ENCODE assay signal across 8 mouse cellular contexts in genomic region chr16:30790551-30791001, GRCm38 (mm10).
DNase-seq lines count a peak whose midpoint lies in the region; ATAC-seq and TF ChIP-seq lines count a peak whose summit lies in the region.
"Had no signal": no experiment of that assay in that cellular context is flagged by ENCODE, and none has a peak within 500 bp of the region (broad histone marks: within the 10 kb centered on the region; RNA-seq: fewer than 3 reads in every experiment).

No protein-coding gene starts in this region.

- peak overlapping the region; percentile 36 for H3K27ac ChIP-seq in embryonic fibroblast, embryonic 13.5 days (ENCODE audit: insufficient read depth, low read length)
- 0 out of 2 replicates have a peak overlapping the region, but pooled peaks have one; percentile 55 for H3K27ac ChIP-seq in midbrain, postnatal 0 days (ENCODE audit: low read depth, low read length)
- H3K27ac ChIP-seq: neural tube, embryonic 12.5 days had no signal

- H3K9ac ChIP-seq in midbrain, postnatal 0 days (replicated peaks; ENCODE audit: low read length, poor library complexity, severe bottlenecking), result no peak overlapping the region
- H3K9ac ChIP-seq: neural tube, embryonic 12.5 days had no signal

- H3K4me2 ChIP-seq in midbrain, postnatal 0 days (ENCODE audit: low read depth, low read length, poor library complexity, severe bottlenecking), result no peak overlapping the region
- H3K4me2 ChIP-seq: neural tube, embryonic 12.5 days had no signal

- TF ChIP-seq POLR2A in embryonic fibroblast, embryonic 13.5 days (IDR thresholded peaks at IDR 0.05; ENCODE audit: low read depth, low read length), result 0 out of 2 replicates have a peak, but pooled peaks have one; percentile 32

- no peaks in the 10 kb centered on the region for H3K36me3 ChIP-seq in midbrain, postnatal 0 days (ENCODE audit: insufficient read depth, low read length)
- H3K36me3 ChIP-seq: neural tube, embryonic 12.5 days had no signal

- no peaks in the 10 kb centered on the region for H3K9me3 ChIP-seq in midbrain, postnatal 0 days (ENCODE audit: low read length)
- H3K9me3 ChIP-seq: neural tube, embryonic 12.5 days had no signal

- TF ChIP-seq CTCF in embryonic fibroblast, embryonic 13.5 days (IDR thresholded peaks at IDR 0.05; ENCODE audit: borderline replicate concordance, insufficient read depth, low read length), result no peak
- no peak for TF ChIP-seq CTCF in midbrain, postnatal 0 days (IDR thresholded peaks at IDR 0.05)

- no peaks in the 10 kb centered on the region for H3K27me3 ChIP-seq in midbrain, postnatal 0 days (ENCODE audit: insufficient read depth, low read length)
- H3K27me3 ChIP-seq: neural tube, embryonic 12.5 days had no signal

- DNase-seq in brain, adult 2 months (ENCODE audit: low read depth, low spot score), result peak; percentile 23
- DNase-seq in heart, postnatal 4 days, result peak; percentile 66
- DNase-seq in liver, result peak; percentile 44
- peak; percentile 51 for DNase-seq in midbrain, postnatal 0 days (ENCODE audit: low spot score)
- DNase-seq in adrenal gland, postnatal 10 days, result no peak

- peak; percentile 56; the same call in 1 of the 2 replicates for ATAC-seq in midbrain, postnatal 0 days (ENCODE audit: low FRiP score)
- ATAC-seq in erythroid progenitor cell, adult 5-6 weeks (replicated peaks; ENCODE audit: low FRiP score, poor library complexity, severe bottlenecking), result no peak

- H3K4me3 ChIP-seq in embryonic fibroblast, embryonic 13.5 days (ENCODE audit: insufficient read depth, low read length), result no peak overlapping the region
- H3K4me3 ChIP-seq in midbrain, postnatal 0 days (ENCODE audit: low read depth, low read length), result no peak overlapping the region
- H3K4me3 ChIP-seq: neural tube, embryonic 12.5 days had no signal

- 15% methylated on average over 4 of the region's 4 CpGs for WGBS in midbrain, postnatal 0 days

- H3K4me1 ChIP-seq in embryonic fibroblast, embryonic 13.5 days (ENCODE audit: control insufficient read depth, insufficient read depth, low read length), result no peaks in the 10 kb centered on the region
- peaks cover 9% of the 10 kb centered on the region for H3K4me1 ChIP-seq in midbrain, postnatal 0 days (ENCODE audit: insufficient read depth, low read length)
